Mouse (Mus musculus) CD8-positive naive resting alpha-beta T cell, adult 2 months (primary cell): Measurements from ENCODE around the gene Rbfox3.

Experiments used
- DNase-seq, 2 experiments: peaks; one replicate each; pipeline ENCODE4 v3.0.0; 2022; ENCODE audit warnings: low read depth in 2 of 2, low spot score in 2 of 2

Rbfox3 gene

GRCm38 (mm10) chr11:118729373-118729772 lies 182.0 kb downstream of the Rbfox3 start:
- DNase-seq, result no peak

- DNase-seq, result no peak
Observed at GRCm38 (mm10) chr11:118728797-118729196, 182.6 kb downstream of the Rbfox3 start.

- DNase-seq, result no peak
Observed at GRCm38 (mm10) chr11:118728083-118728551, 183.3 kb downstream of the Rbfox3 start.

- no peak for DNase-seq
Observed at GRCm38 (mm10) chr11:118726430-118726829, 185.0 kb downstream of the Rbfox3 start.

- no peak for DNase-seq
Observed at GRCm38 (mm10) chr11:118724423-118724822, 187.0 kb downstream of the Rbfox3 start.

- DNase-seq, result no peak
Observed at GRCm38 (mm10) chr11:118723166-118723565, 188.2 kb downstream of the Rbfox3 start.

GRCm38 (mm10) chr11:118721898-118722297 lies 189.5 kb downstream of the Rbfox3 start:
- no peak for DNase-seq

GRCm38 (mm10) chr11:118714601-118715524 lies 196.5 kb downstream of the Rbfox3 start:
- DNase-seq, result no peak

GRCm38 (mm10) chr11:118712761-118713160 lies 198.6 kb downstream of the Rbfox3 start:
- no peak for DNase-seq

GRCm38 (mm10) chr11:118712058-118712457 lies 199.3 kb downstream of the Rbfox3 start:
- no peak for DNase-seq

GRCm38 (mm10) chr11:118710035-118710434 lies 201.4 kb downstream of the Rbfox3 start:
- no peak for DNase-seq

GRCm38 (mm10) chr11:118696226-118696930 lies 215.0 kb downstream of the Rbfox3 start:
- DNase-seq, result no peak

GRCm38 (mm10) chr11:118693276-118693675 lies 218.1 kb downstream of the Rbfox3 start:
- DNase-seq, result no peak

- no peak for DNase-seq
Observed at GRCm38 (mm10) chr11:118690262-118690661, 221.1 kb downstream of the Rbfox3 start.

- no peak for DNase-seq
Observed at GRCm38 (mm10) chr11:118685397-118685796, 226.0 kb downstream of the Rbfox3 start.

- DNase-seq, result no peak
Observed at GRCm38 (mm10) chr11:118684665-118685064, 226.7 kb downstream of the Rbfox3 start.

GRCm38 (mm10) chr11:118680699-118681098 lies 230.7 kb downstream of the Rbfox3 start:
- no peak for DNase-seq

- no peak for DNase-seq
Observed at GRCm38 (mm10) chr11:118679736-118680410, 231.5 kb downstream of the Rbfox3 start.

- no peak for DNase-seq
Observed at GRCm38 (mm10) chr11:118678515-118679104, 232.8 kb downstream of the Rbfox3 start.

- no peak for DNase-seq
Observed at GRCm38 (mm10) chr11:118677277-118677676, 234.1 kb downstream of the Rbfox3 start.

- DNase-seq, result no peak
Observed at GRCm38 (mm10) chr11:118676364-118676763, 235.0 kb downstream of the Rbfox3 start.
